Mouse (Mus musculus): ENCODE measurements at regions not wholly inside any gene's neighbourhood (a gene's known extent, or its start where the extent isn't known, plus 50 kb on each side); places are given as distances from the start of the nearest gene placed in this dataset.

DNA sequence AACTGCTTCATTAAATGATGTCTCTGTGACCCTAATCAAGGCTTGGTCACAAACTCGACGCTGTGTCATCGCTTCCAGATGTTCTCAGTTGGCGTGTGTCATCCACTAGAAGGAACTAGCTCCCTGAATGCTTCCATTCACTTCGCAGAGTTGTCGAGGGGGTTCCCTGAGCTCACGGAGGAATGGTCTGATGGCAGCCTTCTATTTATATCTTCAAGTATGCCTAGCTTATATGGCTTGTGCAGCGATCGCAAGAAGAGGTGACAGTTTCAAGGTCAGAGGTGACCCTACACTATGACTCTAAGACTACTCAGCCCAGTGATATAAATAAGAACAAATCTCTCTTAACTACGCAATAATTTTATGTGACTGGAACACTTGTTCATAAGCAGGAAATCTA is 126.3 kb downstream of the Nr4a2 start:
- no peak for ATAC-seq (ENCODE audit: low FRiP score)
- WGBS = 89% methylated on average over 10 of the region's 10 CpGs
- Histone ChIP-seq H3K4me1 (ENCODE audit: control insufficient read depth, insufficient read depth, low read length) (no peaks in the 10 kb centered on the region), H3K9me3 (ENCODE audit: control insufficient read depth, low read length) (no peaks in the 10 kb centered on the region), H3K4me2 (no peak overlapping the region), H3K27me3 (ENCODE audit: control insufficient read depth, insufficient read depth, low read length) (no peaks in the 10 kb centered on the region), H3K9ac (ENCODE audit: low read length) (no peak overlapping the region), H3K27ac (ENCODE audit: low read depth, low read length) (no peak overlapping the region), H3K4me3 (ENCODE audit: low read depth, low read length) (no peak overlapping the region), H3K36me3 (ENCODE audit: control insufficient read depth, insufficient read depth, low read length) (no peaks in the 10 kb centered on the region)
- no peak for DNase-seq (ENCODE audit: low spot score, missing footprints)

DNA sequence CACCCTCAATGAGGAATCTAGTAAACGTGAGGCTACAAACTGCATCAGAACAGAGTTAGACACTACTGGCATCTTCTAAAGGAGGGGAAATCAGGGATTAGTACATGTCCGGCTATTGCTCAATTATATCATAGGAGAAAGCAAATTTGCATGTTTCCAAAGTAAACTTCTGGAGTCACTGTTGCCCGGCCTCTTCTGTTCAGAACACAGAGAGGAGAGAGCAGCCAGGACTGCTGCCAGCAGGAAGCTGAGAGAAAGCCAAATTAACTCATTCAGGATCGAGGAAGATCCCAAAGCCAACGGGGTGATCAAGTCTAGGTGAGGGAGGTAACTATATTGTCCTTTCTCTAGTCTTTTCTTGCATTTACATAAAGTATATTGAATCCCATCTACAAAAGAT is 131.0 kb downstream of the Nr4a2 start:
- Histone ChIP-seq H3K4me2 (no peak overlapping the region), H3K9me3 (ENCODE audit: control insufficient read depth, low read length) (no peaks in the 10 kb centered on the region), H3K4me3 (ENCODE audit: low read depth, low read length) (no peak overlapping the region), H3K36me3 (ENCODE audit: control insufficient read depth, insufficient read depth, low read length) (no peaks in the 10 kb centered on the region), H3K4me1 (ENCODE audit: control insufficient read depth, insufficient read depth, low read length) (no peaks in the 10 kb centered on the region), H3K27ac (ENCODE audit: low read depth, low read length) (no peak overlapping the region), H3K27me3 (ENCODE audit: control insufficient read depth, insufficient read depth, low read length) (no peaks in the 10 kb centered on the region), H3K9ac (ENCODE audit: low read length) (no peak overlapping the region)
- ATAC-seq (ENCODE audit: low FRiP score) (no peak), DNase-seq (ENCODE audit: low spot score, missing footprints) (no peak)
- WGBS = 78% methylated on average over 5 of the region's 5 CpGs

DNA sequence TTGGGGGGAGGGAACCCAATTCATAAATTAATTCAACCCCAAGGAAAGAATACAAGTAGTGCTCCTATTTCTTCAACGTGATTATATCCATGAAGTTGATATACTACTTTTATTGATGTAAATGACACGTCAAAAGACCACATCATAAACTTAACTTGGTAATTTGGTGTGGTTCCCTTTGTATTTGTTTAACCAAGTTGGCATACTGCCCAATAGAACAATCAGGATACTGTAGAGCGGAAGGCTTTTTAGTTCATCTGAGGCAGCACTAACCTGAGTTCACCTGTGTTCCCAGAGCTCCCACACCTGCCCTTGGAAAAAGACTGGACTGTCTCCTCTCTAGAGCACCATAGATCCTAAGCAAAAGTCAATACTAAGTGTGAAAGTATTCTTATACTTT is 132.0 kb downstream of the Nr4a2 start:
- H3K36me3 ChIP-seq (ENCODE audit: control insufficient read depth, insufficient read depth, low read length) = no peaks in the 10 kb centered on the region
- no peak overlapping the region for H3K4me3 ChIP-seq (ENCODE audit: low read depth, low read length)
- no peaks in the 10 kb centered on the region for H3K9me3 ChIP-seq (ENCODE audit: control insufficient read depth, low read length)
- no peak overlapping the region for H3K4me2 ChIP-seq
- no peak overlapping the region for H3K9ac ChIP-seq (ENCODE audit: low read length)
- H3K4me1 ChIP-seq (ENCODE audit: control insufficient read depth, insufficient read depth, low read length) = no peaks in the 10 kb centered on the region
- ATAC-seq (ENCODE audit: low FRiP score) = no peak
- H3K27ac ChIP-seq (ENCODE audit: low read depth, low read length) = no peak overlapping the region
- no peaks in the 10 kb centered on the region for H3K27me3 ChIP-seq (ENCODE audit: control insufficient read depth, insufficient read depth, low read length)
- DNase-seq (ENCODE audit: low spot score, missing footprints) = no peak
- WGBS = 88% methylated on average over 3 of the region's 3 CpGs

DNA sequence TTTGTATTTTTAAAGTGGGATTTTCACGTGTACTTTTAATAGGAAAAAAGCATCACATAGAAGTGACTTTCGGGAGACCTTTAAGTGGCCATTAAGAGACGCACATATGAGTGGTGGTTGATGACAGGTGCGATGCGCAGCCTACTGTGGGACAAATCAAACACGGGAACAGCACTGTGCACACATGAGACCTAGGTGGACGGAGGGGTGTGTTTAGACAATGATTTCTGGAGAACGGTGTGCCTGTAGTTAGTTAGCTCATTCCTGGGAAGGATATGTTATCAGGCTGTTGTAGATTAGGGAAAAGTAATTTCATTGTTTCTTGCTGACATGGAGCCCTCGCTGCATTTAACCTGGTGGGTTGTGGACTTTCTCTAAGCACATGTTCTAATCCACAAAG is 133.0 kb downstream of the Nr4a2 start:
- Histone ChIP-seq H3K9ac (ENCODE audit: low read length) (no peak overlapping the region), H3K4me3 (ENCODE audit: low read depth, low read length) (no peak overlapping the region), H3K9me3 (ENCODE audit: control insufficient read depth, low read length) (no peaks in the 10 kb centered on the region), H3K36me3 (ENCODE audit: control insufficient read depth, insufficient read depth, low read length) (no peaks in the 10 kb centered on the region), H3K27ac (ENCODE audit: low read depth, low read length) (no peak overlapping the region), H3K4me1 (ENCODE audit: control insufficient read depth, insufficient read depth, low read length) (no peaks in the 10 kb centered on the region), H3K4me2 (no peak overlapping the region), H3K27me3 (ENCODE audit: control insufficient read depth, insufficient read depth, low read length) (no peaks in the 10 kb centered on the region)
- no peak for ATAC-seq (ENCODE audit: low FRiP score)
- DNase-seq (ENCODE audit: low spot score, missing footprints) = no peak
- WGBS = 91% methylated on average over 9 of the region's 9 CpGs

DNA sequence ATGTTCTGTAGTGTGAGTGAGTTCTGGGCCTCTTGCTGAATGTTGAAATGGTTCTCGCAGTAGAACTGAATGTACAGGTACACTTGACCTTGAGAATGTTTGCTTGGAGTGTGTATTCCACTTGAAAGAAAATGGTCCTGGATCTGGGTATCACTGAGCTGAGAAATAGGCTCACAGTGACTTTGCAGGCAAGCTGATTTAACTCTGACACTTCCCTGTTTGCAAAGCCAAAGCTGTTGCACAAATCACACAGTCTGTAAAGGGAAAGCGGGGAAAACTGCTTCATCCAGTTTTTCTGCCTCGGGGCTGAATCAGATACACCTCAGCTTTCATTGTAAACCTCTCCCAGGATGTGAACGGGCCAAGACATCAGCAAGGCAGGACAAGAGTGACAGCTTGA is 140.6 kb downstream of the Nr4a2 start:
- H3K27me3 ChIP-seq (ENCODE audit: control insufficient read depth, insufficient read depth, low read length) = no peaks in the 10 kb centered on the region
- H3K4me1 ChIP-seq (ENCODE audit: control insufficient read depth, insufficient read depth, low read length) = no peaks in the 10 kb centered on the region
- no peaks in the 10 kb centered on the region for H3K36me3 ChIP-seq (ENCODE audit: control insufficient read depth, insufficient read depth, low read length)
- H3K4me2 ChIP-seq = no peak overlapping the region
- peak; percentile 35 for DNase-seq (ENCODE audit: low spot score, missing footprints)
- no peaks in the 10 kb centered on the region for H3K9me3 ChIP-seq (ENCODE audit: control insufficient read depth, low read length)
- H3K9ac ChIP-seq (ENCODE audit: low read length) = no peak overlapping the region
- 86% methylated on average over 4 of the region's 4 CpGs for WGBS
- no peak overlapping the region for H3K27ac ChIP-seq (ENCODE audit: low read depth, low read length)
- H3K4me3 ChIP-seq (ENCODE audit: low read depth, low read length) = no peak overlapping the region
- ATAC-seq (ENCODE audit: low FRiP score) = no peak

DNA sequence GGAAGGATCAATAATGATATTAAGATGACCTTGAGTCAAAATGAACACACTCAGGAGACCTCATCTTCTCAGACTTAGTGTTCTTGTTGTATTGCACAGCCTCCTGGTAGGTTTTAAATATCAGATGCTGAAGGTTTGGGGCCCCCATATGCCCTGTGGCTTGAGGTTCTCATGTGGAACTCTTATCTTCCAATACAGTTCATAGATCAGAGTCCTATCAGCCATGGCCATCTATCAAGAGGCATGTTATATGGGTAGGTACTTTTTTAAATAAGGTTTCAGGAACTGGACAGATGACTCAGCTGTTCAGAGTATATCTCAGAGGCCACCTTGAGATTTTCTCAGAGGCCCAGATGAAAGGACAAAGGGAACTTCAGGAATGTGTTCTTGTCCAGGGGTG is 143.2 kb downstream of the Nr4a2 start:
- Histone ChIP-seq H3K4me1 (ENCODE audit: control insufficient read depth, insufficient read depth, low read length) (no peaks in the 10 kb centered on the region), H3K9me3 (ENCODE audit: control insufficient read depth, low read length) (no peaks in the 10 kb centered on the region), H3K9ac (ENCODE audit: low read length) (no peak overlapping the region), H3K36me3 (ENCODE audit: control insufficient read depth, insufficient read depth, low read length) (no peaks in the 10 kb centered on the region), H3K4me2 (no peak overlapping the region), H3K27me3 (ENCODE audit: control insufficient read depth, insufficient read depth, low read length) (no peaks in the 10 kb centered on the region), H3K27ac (ENCODE audit: low read depth, low read length) (no peak overlapping the region), H3K4me3 (ENCODE audit: low read depth, low read length) (no peak overlapping the region)
- DNase-seq (ENCODE audit: low spot score, missing footprints) (no peak), ATAC-seq (ENCODE audit: low FRiP score) (no peak)

DNA sequence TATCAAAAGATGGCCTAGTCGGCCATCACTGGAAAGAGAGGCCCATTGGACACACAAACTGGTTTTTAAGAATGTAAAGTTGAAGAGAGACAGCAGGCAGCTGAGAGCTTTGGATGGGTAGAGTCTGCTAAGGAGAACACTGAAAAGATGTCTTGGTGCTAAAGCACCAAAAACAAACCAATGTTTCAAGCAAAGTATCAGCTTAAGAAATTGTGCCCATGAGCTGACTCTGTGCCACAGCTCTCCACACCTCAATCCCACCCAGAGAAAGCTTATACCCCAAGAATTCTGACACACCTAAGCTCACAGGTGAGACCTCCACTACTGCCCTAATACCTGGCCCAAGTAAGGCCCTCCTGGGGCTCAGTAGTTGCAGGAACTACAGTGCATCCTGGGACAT is 148.1 kb downstream of the Nr4a2 start:
- WGBS = 92% methylated on average over 1 of the region's 1 CpGs
- Histone ChIP-seq H3K4me1 (ENCODE audit: control insufficient read depth, insufficient read depth, low read length) (no peaks in the 10 kb centered on the region), H3K4me2 (no peak overlapping the region), H3K4me3 (ENCODE audit: low read depth, low read length) (no peak overlapping the region), H3K27ac (ENCODE audit: low read depth, low read length) (no peak overlapping the region), H3K27me3 (ENCODE audit: control insufficient read depth, insufficient read depth, low read length) (no peaks in the 10 kb centered on the region), H3K9me3 (ENCODE audit: control insufficient read depth, low read length) (no peaks in the 10 kb centered on the region), H3K9ac (ENCODE audit: low read length) (no peak overlapping the region), H3K36me3 (ENCODE audit: control insufficient read depth, insufficient read depth, low read length) (no peaks in the 10 kb centered on the region)
- DNase-seq (ENCODE audit: low spot score, missing footprints) = peak; percentile 59
- ATAC-seq (ENCODE audit: low FRiP score) = no peak

DNA sequence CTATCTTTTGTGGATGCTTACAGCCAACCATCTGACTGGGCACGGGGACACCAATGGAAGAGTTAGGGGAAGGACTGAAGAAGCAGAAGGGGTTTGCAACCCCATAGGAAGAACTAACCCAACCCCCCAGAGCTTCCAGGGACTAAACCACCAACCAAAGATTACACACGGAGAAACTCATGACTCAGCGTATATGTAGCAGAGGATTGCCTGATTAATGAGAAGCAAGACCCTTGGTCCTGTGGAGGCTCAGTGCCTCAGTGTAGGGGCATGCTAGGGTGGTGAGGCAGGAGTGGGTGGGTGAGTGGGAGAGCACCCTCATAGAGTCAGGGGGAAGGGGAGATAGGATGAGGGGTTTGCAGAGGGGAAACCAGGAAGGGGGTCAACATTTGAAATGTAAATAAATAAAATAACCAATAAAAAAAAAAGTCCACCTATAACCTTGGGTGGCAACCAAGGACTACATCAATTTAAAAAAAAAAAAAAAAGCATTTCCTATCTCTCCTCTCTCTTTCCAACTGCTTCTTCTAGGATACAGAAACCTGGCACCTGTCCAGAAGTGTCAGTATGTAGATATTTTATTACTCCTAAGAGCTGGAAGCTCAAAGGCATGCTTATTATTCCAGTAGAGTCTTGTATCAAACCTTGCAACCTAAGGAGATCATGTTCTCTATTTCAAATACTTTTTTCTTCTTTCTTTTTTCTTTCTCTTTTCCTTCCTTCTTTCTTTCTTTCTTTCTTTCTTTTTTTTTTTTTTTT is 159.7 kb downstream of the Nr4a2 start:
- Histone ChIP-seq H3K36me3 (ENCODE audit: control insufficient read depth, insufficient read depth, low read length) (no peaks in the 10 kb centered on the region), H3K9ac (ENCODE audit: low read length) (no peak overlapping the region), H3K27me3 (ENCODE audit: control insufficient read depth, insufficient read depth, low read length) (no peaks in the 10 kb centered on the region), H3K4me3 (ENCODE audit: low read depth, low read length) (no peak overlapping the region), H3K4me2 (no peak overlapping the region), H3K9me3 (ENCODE audit: control insufficient read depth, low read length) (no peaks in the 10 kb centered on the region), H3K27ac (ENCODE audit: low read depth, low read length) (no peak overlapping the region), H3K4me1 (ENCODE audit: control insufficient read depth, insufficient read depth, low read length) (no peaks in the 10 kb centered on the region)
- ATAC-seq (ENCODE audit: low FRiP score) (no peak), DNase-seq (ENCODE audit: low spot score, missing footprints) (peak; percentile 53)
- WGBS = 83% methylated on average over 3 of the region's 3 CpGs

DNA sequence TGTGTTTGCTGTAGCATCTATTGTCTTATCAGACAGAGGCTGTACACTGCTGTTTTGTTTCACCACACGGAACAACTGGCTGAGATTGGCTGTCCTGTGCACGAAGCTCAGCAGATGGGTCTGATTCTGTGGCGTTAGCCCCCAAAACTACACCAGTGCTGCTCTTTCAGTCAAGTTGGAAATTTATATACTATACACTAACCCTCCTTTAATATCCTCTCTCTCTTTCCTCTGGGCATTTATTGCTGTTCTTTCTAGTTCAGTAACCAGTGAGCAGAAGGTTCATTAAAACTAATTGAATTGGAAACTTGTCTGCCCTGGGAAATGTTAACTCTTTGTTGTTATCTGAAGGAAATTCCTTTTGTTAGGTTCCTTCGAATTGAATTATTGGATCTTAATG is 164.1 kb downstream of the Nr4a2 start:
- Histone ChIP-seq H3K4me1 (ENCODE audit: control insufficient read depth, insufficient read depth, low read length) (no peaks in the 10 kb centered on the region), H3K9me3 (ENCODE audit: control insufficient read depth, low read length) (no peaks in the 10 kb centered on the region), H3K4me2 (no peak overlapping the region), H3K9ac (ENCODE audit: low read length) (no peak overlapping the region), H3K4me3 (ENCODE audit: low read depth, low read length) (no peak overlapping the region), H3K27me3 (ENCODE audit: control insufficient read depth, insufficient read depth, low read length) (no peaks in the 10 kb centered on the region), H3K36me3 (ENCODE audit: control insufficient read depth, insufficient read depth, low read length) (no peaks in the 10 kb centered on the region), H3K27ac (ENCODE audit: low read depth, low read length) (no peak overlapping the region)
- DNase-seq (ENCODE audit: low spot score, missing footprints) (peak; percentile 82), ATAC-seq (ENCODE audit: low FRiP score) (no peak)
- WGBS = 65% methylated on average over 4 of the region's 4 CpGs

Data from midbrain, embryonic 11.5 days (tissue).